Mouse (Mus musculus) ES-Bruce4 (cell line): ENCODE measurements around the gene Pnmal2.

Experiments
- CTCF ChIP-seq: IDR thresholded peaks from one replicate; pipeline ENCODE4 v1.8.1; 2011; ENCODE audit warnings: low read depth, low read length
- EP300 ChIP-seq: IDR thresholded peaks from 2 replicates; pipeline ENCODE4 v1.6.1; 2011; ENCODE audit warnings: low read depth, low read length; ENCODE audit not compliant: insufficient read depth
- POLR2A ChIP-seq: IDR thresholded peaks from one replicate; pipeline ENCODE4 v1.8.1; 2011; ENCODE audit warnings: low read length; ENCODE audit not compliant: insufficient read depth

DNA sequence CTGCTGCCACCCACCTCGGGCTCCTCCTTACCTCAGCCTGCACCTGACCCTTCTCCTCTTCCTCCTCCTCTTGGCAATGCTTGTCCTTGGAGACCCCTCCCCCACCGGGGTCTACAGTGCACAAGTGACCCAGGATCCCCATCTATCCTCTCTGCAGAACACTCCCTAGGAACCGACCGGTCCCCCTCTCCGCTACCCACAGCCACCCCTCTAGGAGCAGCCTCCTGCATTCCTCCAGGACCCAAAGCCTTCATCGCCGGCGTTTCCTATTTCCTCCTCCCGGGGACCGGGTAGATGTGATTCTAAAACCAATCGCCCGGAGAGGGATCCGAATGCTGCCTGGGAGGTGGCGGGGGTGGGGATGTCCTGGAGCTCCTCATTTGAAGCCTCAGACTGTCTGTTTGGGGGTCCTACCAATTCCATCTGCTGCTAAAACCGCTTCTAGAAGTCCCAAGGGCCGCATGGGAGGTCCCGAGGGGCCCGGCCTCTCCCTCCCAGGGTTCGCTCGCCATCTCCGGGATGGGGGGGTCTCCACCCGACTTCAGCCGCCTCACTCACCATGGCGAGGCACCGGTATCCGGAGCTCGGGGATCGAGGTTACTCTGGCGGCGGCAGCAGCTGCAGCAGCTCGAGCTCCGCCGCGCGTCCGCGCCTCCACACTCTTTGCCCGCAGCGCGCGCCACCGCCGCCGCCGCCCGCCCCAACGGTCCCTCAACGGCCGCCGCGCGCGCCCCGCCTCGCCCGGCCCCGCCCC is 21.0 kb upstream of the Pnmal2 start:
- TF ChIP-seq CTCF (no peak), POLR2A (no peak), EP300 (no peak)
